Mouse (Mus musculus) limb, embryonic 14.5 days (tissue): Measurements from ENCODE around the gene Btg1. TPM values are rescaled to one million over a fixed set of nuclear protein-coding genes. Genes with fewer than 3 reads are reported as not detected.

Experiments used
- ATAC-seq: fragments of 200-750 bp; cut with Nextera tagmentation; 2 replicates; pipeline ENCODE4 v1.8.0; 2017; ENCODE audit warnings: low read depth, moderate number of reproducible peaks, moderate TSS enrichment; ENCODE audit not compliant: low FRiP score
- DNase-seq: peaks from one replicate; pipeline ENCODE4 v3.0.0-alpha.2; 2015; ENCODE audit warnings: low spot score
- H3K27ac ChIP-seq: fragments of 300-500 bp; sonication (generic); replicated peaks from 2 replicates; pipeline ENCODE4 v1.5.1; 2014; ENCODE audit warnings: low read depth, mild to moderate bottlenecking, low read length, moderate library complexity, mixed read lengths
- H3K27me3 ChIP-seq: fragments of 300-500 bp; sonication (generic); 2 replicates; pipeline ENCODE4 v1.6.1; 2014; ENCODE audit warnings: low read length, mixed read lengths; ENCODE audit not compliant: control insufficient read depth, insufficient read depth
- H3K36me3 ChIP-seq: fragments of 300-500 bp; sonication (generic); 2 replicates; pipeline ENCODE4 v1.6.1; 2014; ENCODE audit warnings: mild to moderate bottlenecking, low read length, moderate library complexity, mixed read lengths; ENCODE audit not compliant: control insufficient read depth, insufficient read depth
- H3K4me1 ChIP-seq: fragments of 300-500 bp; sonication (generic); 2 replicates; pipeline ENCODE4 v1.6.1; 2014; ENCODE audit warnings: antibody characterized with exemption, low read length, mixed read lengths; ENCODE audit not compliant: control insufficient read depth, insufficient read depth
- H3K4me2 ChIP-seq: fragments of 300-500 bp; sonication (generic); replicated peaks from 2 replicates; pipeline ENCODE4 v1.6.1; 2014; ENCODE audit warnings: low read depth, mild to moderate bottlenecking, low read length, moderate library complexity; ENCODE audit not compliant: severe bottlenecking
- H3K4me3 ChIP-seq: fragments of 300-500 bp; sonication (generic); replicated peaks from 2 replicates; pipeline ENCODE4 v1.5.1; 2014; ENCODE audit warnings: low read length
- H3K9ac ChIP-seq: fragments of 300-500 bp; sonication (generic); 2 replicates; pipeline ENCODE4 v1.6.1; 2014; ENCODE audit warnings: mild to moderate bottlenecking, low read depth, low read length, moderate library complexity; ENCODE audit not compliant: severe bottlenecking
- H3K9me3 ChIP-seq: fragments of 300-500 bp; sonication (generic); 2 replicates; pipeline ENCODE4 v1.6.1; 2016; ENCODE audit warnings: low read length; ENCODE audit not compliant: control insufficient read depth
- POLR2A ChIP-seq: fragments of 200-500 bp; IDR thresholded peaks from 2 replicates; pipeline ENCODE4 v1.8.0; 2012; ENCODE audit warnings: inconsistent platforms, mild to moderate bottlenecking, moderate library complexity, borderline replicate concordance; ENCODE audit not compliant: insufficient read depth, insufficient read length; ENCODE audit errors: extremely low read depth
- WGBS: fragments of 180-500 bp; shearing (Covaris S2); extraction: QIAGEN DNeasy Blood & Tissue Kit; methylation state at CpG from one replicate; pipeline ENCODE4 v1.1.7; 2014; 5-methylcytosine and 5-hydroxymethylcytosine counted together
- polyA plus RNA-seq, 2 experiments: library from polyadenylated mRNA; depleted of rRNA in 1 of 2; stranded (reverse) in 1 of 2; unstranded in 1 of 2; fragments of >200 nt; fragmentation: Nextera tagmentation in 1 of 2; extraction: Ambion mirVana in 1 of 2; gene quantifications; 2 replicates each; pipeline versions ENCODE4 v1.2.1 to v1.2.3; 2012 to 2014

Gene Btg1
- polyA plus RNA-seq, 2 experiments, result 43.7 to 107 TPM

DNA sequence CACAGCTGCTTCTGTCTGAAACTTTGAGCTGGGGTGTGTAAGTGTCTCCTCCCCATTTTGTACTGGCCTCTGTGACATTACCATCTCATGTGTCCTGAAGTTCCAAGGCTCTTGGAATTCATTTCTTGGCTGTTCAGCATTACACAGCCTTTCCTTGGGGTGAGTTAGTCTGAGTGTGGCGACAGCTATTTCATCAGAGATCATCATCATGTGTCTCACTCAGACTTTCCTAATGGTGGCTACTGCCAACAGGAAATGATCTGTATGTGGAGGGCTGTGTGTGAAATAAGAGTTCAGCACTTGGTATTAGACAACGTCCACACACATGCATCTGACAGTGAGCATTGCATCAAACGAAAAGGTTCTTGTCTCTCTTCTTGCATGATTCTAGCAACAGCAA, 39.4 kb downstream of the Btg1 start:
- Histone ChIP-seq H3K4me2 (no peak overlapping the region), H3K27me3 (no peaks in the 10 kb centered on the region), H3K9ac (no peak overlapping the region), H3K4me1 (no peaks in the 10 kb centered on the region), H3K9me3 (no peaks in the 10 kb centered on the region), H3K27ac (no peak overlapping the region), H3K4me3 (no peak overlapping the region), H3K36me3 (no peaks in the 10 kb centered on the region)
- WGBS, result 77% methylated on average over 3 of the region's 3 CpGs
- no peak for ATAC-seq
- DNase-seq, result no peak
- TF ChIP-seq POLR2A, result no peak

DNA sequence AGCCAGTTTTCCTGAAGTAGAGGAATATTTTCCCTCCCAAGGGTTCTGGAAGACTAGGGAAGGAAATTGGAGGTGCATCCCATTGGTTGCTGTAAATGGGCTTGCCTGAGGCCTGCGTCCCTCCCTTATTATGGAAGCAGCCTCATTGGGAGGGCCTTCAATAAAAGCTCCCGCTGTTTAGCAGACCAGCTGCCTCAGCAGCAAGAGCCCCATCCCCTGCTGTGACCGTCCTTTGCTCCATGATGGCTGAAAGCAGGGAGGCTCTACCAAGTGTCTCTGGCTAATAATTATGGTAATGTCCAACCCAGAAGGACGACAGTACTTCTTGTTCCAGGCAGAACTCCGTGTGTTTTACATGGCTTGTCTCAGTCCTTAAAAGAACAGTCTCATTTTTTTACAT, 42.1 kb downstream of the Btg1 start:
- ATAC-seq, result no peak
- no peak for TF ChIP-seq POLR2A

DNA sequence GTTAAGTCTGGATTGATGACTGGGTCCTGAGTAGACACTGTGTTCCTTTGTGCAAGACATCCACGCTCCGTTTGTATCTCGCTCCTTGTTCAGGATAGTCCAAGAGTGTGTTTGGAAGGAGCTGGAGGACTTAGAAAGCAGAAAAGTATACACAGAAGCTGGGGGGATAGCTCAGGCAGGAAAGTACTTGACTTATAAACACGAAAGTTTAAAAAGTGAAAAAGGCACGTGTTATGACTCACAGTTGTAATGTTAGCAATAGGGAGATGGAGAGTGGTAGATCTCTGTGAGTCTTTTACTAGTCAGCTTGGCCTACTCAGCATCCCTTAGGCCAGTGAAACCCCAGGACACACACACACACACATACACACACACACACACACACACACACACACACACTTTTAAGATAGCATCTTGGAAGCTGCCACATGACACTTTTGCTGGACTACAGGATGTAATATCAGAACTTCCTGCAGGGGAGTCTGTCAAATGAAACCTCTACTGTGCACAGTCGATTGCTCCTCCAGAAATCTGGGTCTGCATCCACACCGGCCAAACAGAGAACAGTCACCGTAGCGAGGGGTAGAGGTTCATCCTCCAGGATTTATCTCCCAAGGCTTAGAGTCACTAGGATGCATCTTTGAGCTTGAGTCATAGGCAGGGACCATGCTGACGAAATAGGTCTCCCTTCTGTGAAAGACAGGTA, 43.6 kb downstream of the Btg1 start:
- Histone ChIP-seq H3K4me1 (no peaks in the 10 kb centered on the region), H3K4me2 (no peak overlapping the region), H3K9me3 (no peaks in the 10 kb centered on the region), H3K27ac (no peak overlapping the region), H3K27me3 (no peaks in the 10 kb centered on the region), H3K36me3 (no peaks in the 10 kb centered on the region), H3K9ac (no peak overlapping the region), H3K4me3 (no peak overlapping the region)
- 89% methylated on average over 10 of the region's 10 CpGs for WGBS
- DNase-seq (no peak), ATAC-seq (no peak)
- no peak for TF ChIP-seq POLR2A

More for the DNA sequence above, 42.1 kb downstream of the Btg1 start:
- Histone ChIP-seq H3K4me2 (no peak overlapping the region), H3K4me3 (no peak overlapping the region), H3K9me3 (no peaks in the 10 kb centered on the region), H3K36me3 (no peaks in the 10 kb centered on the region), H3K27ac (no peak overlapping the region), H3K27me3 (no peaks in the 10 kb centered on the region), H3K9ac (no peak overlapping the region), H3K4me1 (no peaks in the 10 kb centered on the region)
- no peak for DNase-seq
- 20% methylated on average over 5 of the region's 5 CpGs for WGBS

DNA sequence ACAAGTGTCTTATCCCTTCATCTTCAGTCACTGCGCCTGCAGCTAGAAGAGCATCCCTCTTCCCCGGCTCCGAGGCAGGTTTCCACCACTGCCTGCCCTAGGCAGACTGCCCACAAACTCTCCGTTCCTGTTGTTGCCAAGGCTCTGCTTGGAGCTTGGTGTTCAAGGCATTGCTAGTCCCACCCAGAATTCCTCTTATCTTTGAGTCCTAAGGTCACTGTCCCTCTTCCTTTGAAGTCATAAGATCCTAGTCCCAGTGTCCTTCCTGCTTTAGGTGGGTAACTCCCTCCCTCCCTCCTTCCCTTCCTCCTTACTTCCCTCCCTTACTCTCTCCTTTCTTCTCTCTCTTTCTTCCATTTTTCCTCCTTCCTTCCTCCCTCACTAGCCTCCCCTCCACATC, 46.2 kb downstream of the Btg1 start:
- 89% methylated on average over 4 of the region's 4 CpGs for WGBS
- ATAC-seq, result no peak

DNA sequence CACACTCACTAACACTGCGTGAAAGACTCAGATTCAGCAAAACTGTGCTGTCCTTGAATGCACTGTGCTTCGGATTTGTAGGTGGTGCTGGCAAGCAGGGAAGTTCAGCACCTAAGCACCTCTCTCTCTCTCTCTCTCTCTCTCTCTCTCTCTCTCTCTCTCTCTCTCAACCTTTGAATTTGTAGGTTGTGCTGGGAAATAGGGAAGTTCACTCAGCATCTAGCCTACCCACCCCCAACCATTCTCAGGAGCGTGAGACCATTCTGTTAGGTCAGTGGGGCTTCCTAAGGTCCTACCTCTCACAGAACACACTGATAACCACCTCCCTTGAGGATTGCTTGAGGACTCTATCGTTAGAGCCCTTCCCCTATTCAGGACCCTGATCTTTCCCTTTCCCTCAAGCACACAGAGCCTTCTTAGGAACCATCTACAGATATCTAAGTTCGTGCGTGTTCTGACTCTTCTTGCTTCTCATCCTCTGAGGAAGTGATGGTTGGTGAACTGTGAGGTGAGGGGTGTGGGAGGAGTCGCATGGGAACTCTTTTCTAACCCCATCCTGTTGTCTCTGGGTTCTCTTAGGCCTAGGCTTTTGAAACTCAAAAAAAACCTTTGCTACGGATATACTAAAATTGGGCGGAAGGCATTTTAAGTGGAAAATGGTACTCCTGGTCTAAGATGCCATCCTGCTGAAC, 47.1 kb downstream of the Btg1 start:
- Histone ChIP-seq H3K27ac (no peak overlapping the region), H3K4me3 (no peak overlapping the region), H3K9ac (no peak overlapping the region), H3K4me2 (no peak overlapping the region), H3K9me3 (no peaks in the 10 kb centered on the region), H3K27me3 (no peaks in the 10 kb centered on the region), H3K4me1 (no peaks in the 10 kb centered on the region), H3K36me3 (no peaks in the 10 kb centered on the region)
- 91% methylated on average over 9 of the region's 9 CpGs for WGBS
- no peak for TF ChIP-seq POLR2A
- ATAC-seq (no peak), DNase-seq (no peak)

More for the DNA sequence above, 46.2 kb downstream of the Btg1 start:
- Histone ChIP-seq H3K9ac (no peak overlapping the region), H3K9me3 (no peaks in the 10 kb centered on the region), H3K4me2 (no peak overlapping the region), H3K27ac (no peak overlapping the region), H3K4me1 (no peaks in the 10 kb centered on the region), H3K27me3 (no peaks in the 10 kb centered on the region), H3K36me3 (no peaks in the 10 kb centered on the region), H3K4me3 (no peak overlapping the region)
- no peak for DNase-seq
- no peak for TF ChIP-seq POLR2A
